Mouse (Mus musculus): Measurements from ENCODE around the gene Wnt7a. TPM values are rescaled to one million over a fixed set of nuclear protein-coding genes. Genes with fewer than 3 reads are reported as not detected.

Gene Wnt7a
- total and polyA plus RNA-seq, 3 experiments: 0.05 TPM; not detected in 2

GRCm38 (mm10) chr6:91365480-91365879, 45.7 kb downstream of the Wnt7a start:
- Histone ChIP-seq H3K4me1 (ENCODE audit: insufficient read depth, low read depth, low read length) (no peaks in the 10 kb centered on the region), H3K9me3 (replicated peaks) (no peaks in the 10 kb centered on the region), H3K4me3 (ENCODE audit: low read depth, low read length) (no peak overlapping the region), H3K36me3 (replicated peaks) (no peaks in the 10 kb centered on the region), H3K27me3 (ENCODE audit: insufficient read depth, low read length) (peaks cover 13% of the 10 kb centered on the region; the same call in 1 of the 2 replicates)
- no peak for ATAC-seq (ENCODE audit: extremely low read depth, insufficient number of reproducible peaks, low FRiP score, poor library complexity, severe bottlenecking)
- DNase-seq (ENCODE audit: low spot score): no peak
- TF ChIP-seq CTCF (IDR thresholded peaks at IDR 0.05; ENCODE audit: low read depth, low read length) (no peak), GATA2 (IDR thresholded peaks at IDR 0.05; ENCODE audit: borderline replicate concordance, low read depth, low read length) (no peak), TAL1 (conservative IDR thresholded peaks at IDR 0.05; ENCODE audit: low read depth, low read length) (no peak), POLR2AphosphoS5 (IDR thresholded peaks at IDR 0.05; ENCODE audit: insufficient replicate concordance, low read depth, low read length) (no peak), GATA1 (IDR thresholded peaks at IDR 0.05; ENCODE audit: borderline replicate concordance, low read length) (no peak)

GRCm38 (mm10) chr6:91362756-91363155, 48.4 kb downstream of the Wnt7a start:
- TF ChIP-seq CTCF (IDR thresholded peaks at IDR 0.05; ENCODE audit: low read depth, low read length): no peak
- TF ChIP-seq POLR2AphosphoS5 (IDR thresholded peaks at IDR 0.05; ENCODE audit: insufficient replicate concordance, low read depth, low read length): no peak
- no peak for TF ChIP-seq GATA1 (IDR thresholded peaks at IDR 0.05; ENCODE audit: borderline replicate concordance, low read length)
- no peak for TF ChIP-seq GATA2 (IDR thresholded peaks at IDR 0.05; ENCODE audit: borderline replicate concordance, low read depth, low read length)
- no peak for TF ChIP-seq TAL1 (conservative IDR thresholded peaks at IDR 0.05; ENCODE audit: low read depth, low read length)
- peaks cover 2% of the 10 kb centered on the region; the same call in 1 of the 2 replicates for H3K27me3 ChIP-seq (ENCODE audit: insufficient read depth, low read length)

GRCm38 (mm10) chr6:91360998-91361397, 50.2 kb downstream of the Wnt7a start:
- no peak overlapping the region for H3K4me3 ChIP-seq (ENCODE audit: low read depth, low read length)
- no peak for TF ChIP-seq GATA2 (IDR thresholded peaks at IDR 0.05; ENCODE audit: borderline replicate concordance, low read depth, low read length)
- no peak for TF ChIP-seq CTCF (IDR thresholded peaks at IDR 0.05; ENCODE audit: low read depth, low read length)
- no peak for TF ChIP-seq GATA1 (IDR thresholded peaks at IDR 0.05; ENCODE audit: borderline replicate concordance, low read length)
- no peak for TF ChIP-seq POLR2AphosphoS5 (IDR thresholded peaks at IDR 0.05; ENCODE audit: insufficient replicate concordance, low read depth, low read length)
- TF ChIP-seq TAL1 (conservative IDR thresholded peaks at IDR 0.05; ENCODE audit: low read depth, low read length): no peak
- no peaks in the 10 kb centered on the region for H3K9me3 ChIP-seq (replicated peaks)
- no peak for ATAC-seq (ENCODE audit: extremely low read depth, insufficient number of reproducible peaks, low FRiP score, poor library complexity, severe bottlenecking)
- H3K4me1 ChIP-seq (ENCODE audit: insufficient read depth, low read depth, low read length): no peaks in the 10 kb centered on the region
- H3K27me3 ChIP-seq (ENCODE audit: insufficient read depth, low read length): peaks cover 8% of the 10 kb centered on the region; the same call in 1 of the 2 replicates
- H3K36me3 ChIP-seq (replicated peaks): no peaks in the 10 kb centered on the region
- DNase-seq (ENCODE audit: low spot score): no peak

More at GRCm38 (mm10) chr6:91362756-91363155, 48.4 kb downstream of the Wnt7a start:
- H3K36me3 ChIP-seq (replicated peaks): no peaks in the 10 kb centered on the region
- no peaks in the 10 kb centered on the region for H3K9me3 ChIP-seq (replicated peaks)
- H3K4me1 ChIP-seq (ENCODE audit: insufficient read depth, low read depth, low read length): no peaks in the 10 kb centered on the region
- DNase-seq (ENCODE audit: low spot score): no peak
- H3K4me3 ChIP-seq (ENCODE audit: low read depth, low read length): no peak overlapping the region
- ATAC-seq (ENCODE audit: extremely low read depth, insufficient number of reproducible peaks, low FRiP score, poor library complexity, severe bottlenecking): no peak

GRCm38 (mm10) chr6:91360371-91360690, 50.8 kb downstream of the Wnt7a start:
- Histone ChIP-seq H3K4me1 (ENCODE audit: insufficient read depth, low read depth, low read length) (no peaks in the 10 kb centered on the region), H3K27me3 (ENCODE audit: insufficient read depth, low read length) (peaks cover 12% of the 10 kb centered on the region; the same call in 1 of the 2 replicates), H3K36me3 (replicated peaks) (no peaks in the 10 kb centered on the region), H3K9me3 (replicated peaks) (no peaks in the 10 kb centered on the region), H3K4me3 (ENCODE audit: low read depth, low read length) (no peak overlapping the region)
- TF ChIP-seq POLR2AphosphoS5 (IDR thresholded peaks at IDR 0.05; ENCODE audit: insufficient replicate concordance, low read depth, low read length): no peak
- no peak for TF ChIP-seq CTCF (IDR thresholded peaks at IDR 0.05; ENCODE audit: low read depth, low read length)
- no peak for TF ChIP-seq GATA1 (IDR thresholded peaks at IDR 0.05; ENCODE audit: borderline replicate concordance, low read length)
- no peak for TF ChIP-seq GATA2 (IDR thresholded peaks at IDR 0.05; ENCODE audit: borderline replicate concordance, low read depth, low read length)
- TF ChIP-seq TAL1 (conservative IDR thresholded peaks at IDR 0.05; ENCODE audit: low read depth, low read length): no peak
- ATAC-seq (ENCODE audit: extremely low read depth, insufficient number of reproducible peaks, low FRiP score, poor library complexity, severe bottlenecking): no peak
- DNase-seq (ENCODE audit: low spot score): no peak

- H3K36me3 ChIP-seq (replicated peaks): no peaks in the 10 kb centered on the region
- no peaks in the 10 kb centered on the region for H3K9me3 ChIP-seq (replicated peaks)
- no peak for ATAC-seq (ENCODE audit: extremely low read depth, insufficient number of reproducible peaks, low FRiP score, poor library complexity, severe bottlenecking)
- no peaks in the 10 kb centered on the region for H3K4me1 ChIP-seq (ENCODE audit: insufficient read depth, low read depth, low read length)
- no peak for DNase-seq (ENCODE audit: low spot score)
- TF ChIP-seq GATA2 (IDR thresholded peaks at IDR 0.05; ENCODE audit: borderline replicate concordance, low read depth, low read length) (no peak), CTCF (IDR thresholded peaks at IDR 0.05; ENCODE audit: low read depth, low read length) (no peak), POLR2AphosphoS5 (IDR thresholded peaks at IDR 0.05; ENCODE audit: insufficient replicate concordance, low read depth, low read length) (no peak), TAL1 (conservative IDR thresholded peaks at IDR 0.05; ENCODE audit: low read depth, low read length) (no peak), GATA1 (IDR thresholded peaks at IDR 0.05; ENCODE audit: borderline replicate concordance, low read length) (no peak)
- no peak overlapping the region for H3K4me3 ChIP-seq (ENCODE audit: low read depth, low read length)
- peaks cover 17% of the 10 kb centered on the region for H3K27me3 ChIP-seq (ENCODE audit: insufficient read depth, low read length)
Observed at GRCm38 (mm10) chr6:91359672-91360370, 51.3 kb downstream of the Wnt7a start.

GRCm38 (mm10) chr6:91358866-91359656, 52.1 kb downstream of the Wnt7a start:
- TF ChIP-seq GATA2 (IDR thresholded peaks at IDR 0.05; ENCODE audit: borderline replicate concordance, low read depth, low read length): no peak
- TF ChIP-seq CTCF (IDR thresholded peaks at IDR 0.05; ENCODE audit: low read depth, low read length): no peak
- TF ChIP-seq GATA1 (IDR thresholded peaks at IDR 0.05; ENCODE audit: borderline replicate concordance, low read length): no peak
- TF ChIP-seq POLR2AphosphoS5 (IDR thresholded peaks at IDR 0.05; ENCODE audit: insufficient replicate concordance, low read depth, low read length): no peak
- Histone ChIP-seq H3K4me3 (ENCODE audit: low read depth, low read length) (no peak overlapping the region), H3K9me3 (replicated peaks) (no peaks in the 10 kb centered on the region), H3K27me3 (ENCODE audit: insufficient read depth, low read length) (peaks cover 21% of the 10 kb centered on the region), H3K4me1 (ENCODE audit: insufficient read depth, low read depth, low read length) (no peaks in the 10 kb centered on the region), H3K36me3 (replicated peaks) (no peaks in the 10 kb centered on the region)
- ATAC-seq (ENCODE audit: extremely low read depth, insufficient number of reproducible peaks, low FRiP score, poor library complexity, severe bottlenecking): no peak
- DNase-seq (ENCODE audit: low spot score): no peak

All from G1E (cell line).